Mouse (Mus musculus) erythroblast, embryonic 14.5 days (primary cell): ENCODE data around the gene Hoxc5. TPM values are rescaled to one million over a fixed set of nuclear protein-coding genes. Genes with fewer than 3 reads are reported as not detected.

Source experiments
- H3K27me3 ChIP-seq: 2 replicates; pipeline ENCODE4 v1.6.1; 2012; ENCODE audit warnings: inconsistent platforms; ENCODE audit not compliant: control insufficient read depth
- H3K36me3 ChIP-seq: 2 replicates; pipeline ENCODE4 v1.6.1; 2012; ENCODE audit warnings: mild to moderate bottlenecking, inconsistent platforms; ENCODE audit not compliant: control insufficient read depth
- H3K4me1 ChIP-seq: 2 replicates; pipeline ENCODE4 v1.6.1; 2012; ENCODE audit warnings: inconsistent platforms; ENCODE audit not compliant: control insufficient read depth
- H3K4me3 ChIP-seq: replicated peaks from 2 replicates; pipeline ENCODE3; 2012; ENCODE audit warnings: moderate library complexity, mild to moderate bottlenecking, inconsistent platforms
- H3K9me3 ChIP-seq: 2 replicates; pipeline ENCODE4 v1.6.1; 2012; ENCODE audit warnings: low read length, inconsistent platforms, mixed read lengths; ENCODE audit not compliant: control insufficient read depth
- GATA1 ChIP-seq: IDR thresholded peaks from 2 replicates; pipeline ENCODE4 v1.6.1; 2012; ENCODE audit warnings: low read length, inconsistent platforms, mixed read lengths
- TAL1 ChIP-seq: IDR thresholded peaks from 3 replicates; pipeline ENCODE4 v1.6.1; 2012; ENCODE audit warnings: low read length, inconsistent platforms, mixed read lengths
- polyA plus RNA-seq: library from polyadenylated mRNA; stranded (reverse); fragments of >175 nt; gene quantifications from 2 replicates; pipeline ENCODE4 v1.2.3, GENCODE M21; 2012

Hoxc5 gene
- polyA plus RNA-seq, 1 experiment, result not detected

- peaks cover 4% of the 10 kb centered on the region; the same call in 1 of the 2 replicates for H3K9me3 ChIP-seq
- no peaks in the 10 kb centered on the region for H3K36me3 ChIP-seq
- H3K27me3 ChIP-seq, result peaks cover 100% of the 10 kb centered on the region
- H3K4me1 ChIP-seq, result no peaks in the 10 kb centered on the region
- no peak overlapping the region for H3K4me3 ChIP-seq
- TF ChIP-seq TAL1 (no peak), GATA1 (no peak)
Observed at GRCm38 (mm10) chr15:102975688-102976111, 8.5 kb downstream of the Hoxc5 start.

DNA sequence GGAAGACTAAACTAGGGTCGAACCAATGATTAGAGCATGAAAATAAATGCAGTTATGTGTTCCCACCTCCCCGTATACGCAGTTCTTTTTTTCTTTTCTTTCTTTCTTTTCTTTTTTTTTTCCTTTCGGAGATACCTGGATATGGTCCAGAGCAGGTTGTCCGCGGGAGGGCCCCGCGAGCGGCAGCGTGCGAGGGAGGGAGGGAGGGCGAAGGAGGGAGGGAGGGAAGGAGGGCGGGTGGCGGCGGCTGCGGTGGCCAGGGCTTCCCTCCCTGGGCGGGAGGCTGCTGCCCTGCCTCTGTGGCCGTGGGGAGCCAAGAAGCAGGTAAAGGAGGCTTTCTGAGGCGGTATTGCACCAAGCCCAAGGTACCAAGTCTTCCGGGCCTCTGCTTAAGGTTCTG lies 8.9 kb downstream of the Hoxc5 start, which contains the start of gene Hoxc9:
Gene Hoxc9 (plus strand): TSS at position 269 of the 400 bp plus-strand sequence.
- TF ChIP-seq TAL1, result no peak
- no peak for TF ChIP-seq GATA1
- no peak within 1 kb of the TSS for H3K4me3 ChIP-seq
- H3K27me3 ChIP-seq, result peaks cover 100% of the 10 kb centered on the region
- peaks cover 4% of the 10 kb centered on the region; the same call in 1 of the 2 replicates for H3K9me3 ChIP-seq
- H3K4me1 ChIP-seq, result no peaks in the 10 kb centered on the region
- no peaks in the 10 kb centered on the region for H3K36me3 ChIP-seq

GRCm38 (mm10) chr15:102976631-102977422 lies 9.6 kb downstream of the Hoxc5 start:
- H3K4me1 ChIP-seq, result no peaks in the 10 kb centered on the region
- peaks cover 9% of the 10 kb centered on the region; the same call in 1 of the 2 replicates for H3K9me3 ChIP-seq
- no peak overlapping the region for H3K4me3 ChIP-seq
- no peaks in the 10 kb centered on the region for H3K36me3 ChIP-seq
- TF ChIP-seq TAL1 (no peak), GATA1 (no peak)
- peaks cover 100% of the 10 kb centered on the region for H3K27me3 ChIP-seq

DNA sequence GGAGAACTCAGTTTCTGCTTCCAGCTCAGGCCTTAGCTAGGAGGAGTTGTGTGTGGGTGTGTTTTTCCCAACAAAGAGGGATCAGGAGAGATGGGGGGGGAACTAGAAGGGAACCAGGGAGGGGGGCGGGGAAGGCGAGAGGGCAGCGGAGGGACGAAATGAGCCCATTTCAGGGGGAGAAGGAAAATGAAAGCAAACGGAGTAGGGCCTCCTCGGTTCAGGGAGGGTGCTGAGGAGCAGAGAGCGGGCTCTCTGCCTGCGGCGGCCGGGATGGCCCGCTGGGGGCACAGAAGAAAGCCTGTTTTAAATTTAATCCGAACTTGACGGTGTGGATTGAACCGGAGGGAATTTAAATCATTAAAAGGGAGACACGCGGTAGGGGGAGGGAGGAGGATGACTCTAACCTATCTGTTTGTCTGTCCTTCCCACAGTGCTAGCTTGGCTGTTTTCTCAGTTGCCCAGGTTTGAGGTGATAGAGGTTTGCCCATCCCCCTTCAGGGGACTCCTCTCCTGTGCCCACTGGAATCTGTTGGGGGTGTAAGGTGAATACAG lies 10.3 kb downstream of the Hoxc5 start:
- H3K36me3 ChIP-seq, result no peaks in the 10 kb centered on the region
- no peaks in the 10 kb centered on the region for H3K4me1 ChIP-seq
- peaks cover 100% of the 10 kb centered on the region for H3K27me3 ChIP-seq
- no peak overlapping the region for H3K4me3 ChIP-seq
- H3K9me3 ChIP-seq, result peaks cover 11% of the 10 kb centered on the region; the same call in 1 of the 2 replicates
- TF ChIP-seq TAL1, result no peak
- TF ChIP-seq GATA1, result no peak

GRCm38 (mm10) chr15:102978615-102979515 lies 11.6 kb downstream of the Hoxc5 start:
- Histone ChIP-seq H3K27me3 (peaks cover 100% of the 10 kb centered on the region), H3K36me3 (no peaks in the 10 kb centered on the region), H3K9me3 (peaks cover 11% of the 10 kb centered on the region; the same call in 1 of the 2 replicates), H3K4me3 (no peak overlapping the region), H3K4me1 (no peaks in the 10 kb centered on the region)
- no peak for TF ChIP-seq TAL1
- TF ChIP-seq GATA1, result no peak

- Histone ChIP-seq H3K9me3 (peaks cover 11% of the 10 kb centered on the region; the same call in 1 of the 2 replicates), H3K4me3 (no peak overlapping the region), H3K36me3 (no peaks in the 10 kb centered on the region), H3K27me3 (peaks cover 100% of the 10 kb centered on the region), H3K4me1 (no peaks in the 10 kb centered on the region)
- TF ChIP-seq TAL1, result no peak
- no peak for TF ChIP-seq GATA1
Observed at GRCm38 (mm10) chr15:102979936-102980335, 12.7 kb downstream of the Hoxc5 start.

- peaks cover 100% of the 10 kb centered on the region for H3K27me3 ChIP-seq
- H3K4me1 ChIP-seq, result no peaks in the 10 kb centered on the region
- no peak for TF ChIP-seq GATA1
- TF ChIP-seq TAL1, result no peak
- H3K4me3 ChIP-seq, result no peak overlapping the region
- peaks cover 11% of the 10 kb centered on the region; the same call in 1 of the 2 replicates for H3K9me3 ChIP-seq
- H3K36me3 ChIP-seq, result no peaks in the 10 kb centered on the region
Observed at GRCm38 (mm10) chr15:102980352-102980751, 13.1 kb downstream of the Hoxc5 start.

- H3K36me3 ChIP-seq, result no peaks in the 10 kb centered on the region
- peaks cover 100% of the 10 kb centered on the region for H3K27me3 ChIP-seq
- H3K4me3 ChIP-seq, result no peak overlapping the region
- H3K9me3 ChIP-seq, result peaks cover 7% of the 10 kb centered on the region; the same call in 1 of the 2 replicates
- no peaks in the 10 kb centered on the region for H3K4me1 ChIP-seq
- TF ChIP-seq TAL1, result no peak
- TF ChIP-seq GATA1, result no peak
Observed at GRCm38 (mm10) chr15:102980912-102981311, 13.7 kb downstream of the Hoxc5 start.
